8 mouse cellular contexts compared by ENCODE assay signal in genomic region chr6:72217415-72217784, GRCm38 (mm10). TPM values are rescaled to one million over a fixed set of nuclear protein-coding genes. Genes with fewer than 3 reads are reported as not detected.
A peak's percentile ranks its signal among the peaks of the same experiment; 100 is the strongest.
DNase-seq lines count a peak whose midpoint lies in the region; ATAC-seq lines count a peak whose summit lies in the region.

No protein-coding gene starts in this region.

- no peaks in the 10 kb centered on the region for H3K27me3 ChIP-seq in heart, embryonic 11.5 days (ENCODE audit: control insufficient read depth, insufficient read depth, low read length)
- peaks cover 66% of the 10 kb centered on the region for H3K27me3 ChIP-seq in hindbrain, embryonic 13.5 days
- H3K27me3 ChIP-seq in midbrain, embryonic 12.5 days = peaks cover 77% of the 10 kb centered on the region

- H3K4me3 ChIP-seq in heart, embryonic 11.5 days (ENCODE audit: low read depth, low read length) = no peak overlapping the region
- no peak overlapping the region for H3K4me3 ChIP-seq in hindbrain, embryonic 13.5 days
- H3K4me3 ChIP-seq in midbrain, embryonic 12.5 days = peak overlapping the region; percentile 17; the same call in 1 of the 2 replicates

- H3K4me2 ChIP-seq in heart, embryonic 11.5 days = peak overlapping the region; percentile 54
- H3K4me2 ChIP-seq in hindbrain, embryonic 13.5 days = peak overlapping the region; percentile 50; the same call in 1 of the 2 replicates
- H3K4me2 ChIP-seq in midbrain, embryonic 12.5 days (replicated peaks) = peak overlapping the region; percentile 50

- 50% methylated on average over 6 of the region's 6 CpGs for WGBS in heart, embryonic 11.5 days (ENCODE audit: insufficient replicate concordance)
- WGBS in hindbrain, embryonic 13.5 days = 56% methylated on average over 6 of the region's 6 CpGs
- WGBS in midbrain, embryonic 12.5 days = 63% methylated on average over 6 of the region's 6 CpGs

- H3K4me1 ChIP-seq in heart, embryonic 11.5 days (ENCODE audit: control insufficient read depth, insufficient read depth, low read length) = peaks cover 82% of the 10 kb centered on the region
- H3K4me1 ChIP-seq in hindbrain, embryonic 13.5 days (replicated peaks) = peaks cover 87% of the 10 kb centered on the region
- peaks cover 84% of the 10 kb centered on the region for H3K4me1 ChIP-seq in midbrain, embryonic 12.5 days

- ATAC-seq in heart, embryonic 11.5 days (replicated peaks; ENCODE audit: insufficient number of reproducible peaks, low FRiP score, low TSS enrichment) = no peak
- peak; percentile 29; the same call in 1 of the 2 replicates for ATAC-seq in hindbrain, embryonic 13.5 days (ENCODE audit: low FRiP score)
- ATAC-seq in midbrain, embryonic 12.5 days (ENCODE audit: low FRiP score, low read depth) = peak; percentile 5; the same call in 1 of the 2 replicates

- no peaks in the 10 kb centered on the region for H3K9me3 ChIP-seq in heart, embryonic 11.5 days (replicated peaks; ENCODE audit: control insufficient read depth, low read length)
- H3K9me3 ChIP-seq in hindbrain, embryonic 13.5 days = no peaks in the 10 kb centered on the region
- no peaks in the 10 kb centered on the region for H3K9me3 ChIP-seq in midbrain, embryonic 12.5 days

- intact Hi-C loops in heart, postnatal 14 days (cut with DNase I) = loop anchor here (2.0 kb wide), 1 partner anchor 29 kb away; no protein-coding TSS in a partner anchor

- peak overlapping the region; percentile 62 for H3K9ac ChIP-seq in heart, embryonic 11.5 days (ENCODE audit: low read depth, low read length)
- no peak overlapping the region for H3K9ac ChIP-seq in hindbrain, embryonic 13.5 days
- no peak overlapping the region for H3K9ac ChIP-seq in midbrain, embryonic 12.5 days (replicated peaks)

- H3K27ac ChIP-seq in heart, embryonic 11.5 days (ENCODE audit: low read depth, low read length) = peak overlapping the region; percentile 95
- H3K27ac ChIP-seq in hindbrain, embryonic 13.5 days = peak overlapping the region; percentile 87
- H3K27ac ChIP-seq in midbrain, embryonic 12.5 days (replicated peaks) = peak overlapping the region; percentile 85

- no peaks in the 10 kb centered on the region for H3K36me3 ChIP-seq in heart, embryonic 11.5 days (ENCODE audit: control insufficient read depth, insufficient read depth, low read length)
- H3K36me3 ChIP-seq in hindbrain, embryonic 13.5 days = no peaks in the 10 kb centered on the region
- no peaks in the 10 kb centered on the region for H3K36me3 ChIP-seq in midbrain, embryonic 12.5 days

- no peak for DNase-seq in heart, postnatal 14 days
- peak; percentile 57 for DNase-seq in NIH3T3 (ENCODE audit: low read depth)
- DNase-seq in thymus, postnatal 25 days = no peak
- DNase-seq in spleen, adult 18-20 months = no peak
- DNase-seq in adrenal gland, postnatal 14 days = no peak

RNA-seq across cellular contexts. Expression of gene Atoh8, which starts 18.0 kb away (rescaled TPM):
- 11.6 and 11.8 TPM in 2 replicates for polyA plus RNA-seq in heart, embryonic 11.5 days (2014; fragmentation: Nextera tagmentation; extraction: Ambion mirVana)
- 10 to 100 TPM; 10.1 to 11.3 TPM for total RNA-seq in heart, postnatal 14 days (2021)
- 3.2 and 4.2 TPM in 2 replicates for polyA plus RNA-seq in hindbrain, embryonic 13.5 days (2015; fragmentation: Nextera tagmentation; extraction: Ambion mirVana)
- polyA plus RNA-seq in midbrain, embryonic 12.5 days (2016; fragmentation: Nextera tagmentation; extraction: Ambion mirVana) = 6.2 and 8.6 TPM in 2 replicates
- 5.7 and 5.9 TPM in 2 replicates for total RNA-seq in adrenal gland, postnatal 14 days (2021)
